Mouse (Mus musculus) CH12.LX (cell line): ENCODE measurements at regions not wholly inside any gene's neighbourhood (a gene's known extent, or its start where the extent isn't known, plus 50 kb on each side); places are given as distances from the start of the nearest gene placed in this dataset.

Experiments
- DNase-seq: peaks from one replicate; pipeline ENCODE4 v3.0.0-alpha.2; 2013; ENCODE audit errors: extremely low read depth
- H3K27ac ChIP-seq: 2 replicates; pipeline ENCODE4 v1.5.1; 2012; ENCODE audit warnings: low read depth, mild to moderate bottlenecking, control low read depth, moderate library complexity; ENCODE audit not compliant: insufficient read depth
- H3K27me3 ChIP-seq: replicated peaks from 2 replicates; pipeline ENCODE3; 2012; ENCODE audit warnings: inconsistent platforms
- H3K36me3 ChIP-seq, 2 experiments: replicated peaks in 1 of 2; 2 replicates each; pipeline versions ENCODE3 to v1.6.1; 2012; ENCODE audit warnings: inconsistent platforms in 1 of 2, low read length in 1 of 2, mild to moderate bottlenecking in 1 of 2, mixed read lengths in 1 of 2, moderate library complexity in 1 of 2; ENCODE audit not compliant: control insufficient read depth in 1 of 2, insufficient read depth in 1 of 2
- H3K4me1 ChIP-seq, 2 experiments: 2 replicates each; pipeline ENCODE4 v1.6.1; 2012; ENCODE audit warnings: inconsistent platforms in 1 of 2, moderate library complexity in 1 of 2; ENCODE audit not compliant: insufficient read depth in 2 of 2, control insufficient read depth in 1 of 2
- H3K4me2 ChIP-seq: 2 replicates; pipeline ENCODE4 v1.6.1; 2012; ENCODE audit warnings: low read depth, mild to moderate bottlenecking, control low read depth; ENCODE audit not compliant: poor library complexity, insufficient read depth, severe bottlenecking
- H3K4me3 ChIP-seq, 3 experiments: fragments of 150-350 bp in 1 of 3; sonication (generic) in 1 of 3; replicated peaks in 1 of 3; 2 replicates each; pipeline versions ENCODE3 to v1.5.1; 2011 to 2012; ENCODE audit warnings: low read depth in 2 of 3, low read length in 2 of 3, mild to moderate bottlenecking in 2 of 3, moderate library complexity in 2 of 3, control low read depth in 1 of 3, improper control_type of control experiment in 1 of 3, inconsistent platforms in 1 of 3, mixed read lengths in 1 of 3; ENCODE audit not compliant: poor library complexity in 1 of 3
- H3K79me2 ChIP-seq: replicated peaks from 2 replicates; pipeline ENCODE4 v1.6.1; 2012; ENCODE audit warnings: mild to moderate bottlenecking, moderate library complexity; ENCODE audit not compliant: control insufficient read depth, poor library complexity, insufficient read depth, severe bottlenecking; ENCODE audit errors: extremely low read depth
- H3K9ac ChIP-seq: 2 replicates; pipeline ENCODE4 v1.6.1; 2012; ENCODE audit warnings: low read depth, mild to moderate bottlenecking, control low read depth, moderate library complexity; ENCODE audit not compliant: insufficient read depth
- H3K9me3 ChIP-seq: replicated peaks from 2 replicates; pipeline ENCODE3; 2012; ENCODE audit warnings: low read length, inconsistent platforms, mixed read lengths
- BHLHE40 ChIP-seq: IDR thresholded peaks from 2 replicates; pipeline ENCODE4 v1.6.1; 2011; ENCODE audit warnings: mild to moderate bottlenecking, low read depth, low read length, improper control_type of control experiment
- CTCF ChIP-seq, 2 experiments: IDR thresholded peaks in 1 of 2; conservative IDR thresholded peaks in 1 of 2; 2 replicates each; pipeline ENCODE4 v1.5.1; 2011 to 2012; ENCODE audit warnings: low read depth in 2 of 2, low read length in 2 of 2, improper control_type of control experiment in 1 of 2, inconsistent platforms in 1 of 2, mild to moderate bottlenecking in 1 of 2, moderate library complexity in 1 of 2
- EP300 ChIP-seq: IDR thresholded peaks from 2 replicates; pipeline ENCODE4 v1.6.1; 2011; ENCODE audit warnings: low read length, improper control_type of control experiment
- ETS1 ChIP-seq: conservative IDR thresholded peaks from 2 replicates; pipeline ENCODE4 v1.6.1; 2012; ENCODE audit warnings: low read depth, mild to moderate bottlenecking, inconsistent platforms, low read length, improper control_type of control experiment, moderate library complexity
- IRF4 ChIP-seq: IDR thresholded peaks from 2 replicates; pipeline ENCODE4 v1.6.1; 2014; ENCODE audit warnings: low read depth, mild to moderate bottlenecking, inconsistent platforms, low read length, improper control_type of control experiment
- JUN ChIP-seq: IDR thresholded peaks from 2 replicates; pipeline ENCODE4 v1.6.1; 2011; ENCODE audit warnings: low read depth, mild to moderate bottlenecking, low read length, improper control_type of control experiment, moderate library complexity; ENCODE audit not compliant: insufficient read depth
- JUND ChIP-seq: conservative IDR thresholded peaks from 2 replicates; pipeline ENCODE4 v1.6.1; 2011; ENCODE audit warnings: low read depth, low read length, improper control_type of control experiment
- MAZ ChIP-seq: IDR thresholded peaks from 2 replicates; pipeline ENCODE4 v1.6.1; 2012; ENCODE audit warnings: low read depth, mild to moderate bottlenecking, inconsistent platforms, low read length, improper control_type of control experiment, moderate library complexity
- MYC ChIP-seq: IDR thresholded peaks from 2 replicates; pipeline ENCODE4 v1.6.1; 2011; ENCODE audit warnings: low read depth, mild to moderate bottlenecking, improper control_type of control experiment, low read length
- NELFE ChIP-seq: IDR thresholded peaks from 2 replicates; pipeline ENCODE4 v1.6.1; 2011; ENCODE audit warnings: low read depth, low read length, improper control_type of control experiment
- NRF1 ChIP-seq: IDR thresholded peaks from 2 replicates; pipeline ENCODE4 v1.6.1; 2014; ENCODE audit warnings: low read depth, mild to moderate bottlenecking, inconsistent platforms, low read length, improper control_type of control experiment, moderate library complexity
- PAX5 ChIP-seq: IDR thresholded peaks from 2 replicates; pipeline ENCODE4 v1.6.1; 2012; ENCODE audit warnings: low read length, inconsistent platforms, mixed read lengths
- POLR2A ChIP-seq: IDR thresholded peaks from 2 replicates; pipeline ENCODE4 v1.6.1; 2011; ENCODE audit warnings: low read depth, mild to moderate bottlenecking, improper control_type of control experiment, low read length
- POLR2AphosphoS2 ChIP-seq: IDR thresholded peaks from 2 replicates; pipeline ENCODE4 v1.6.1; 2011; ENCODE audit warnings: low read depth, low read length, improper control_type of control experiment
- RCOR1 ChIP-seq: conservative IDR thresholded peaks from 2 replicates; pipeline ENCODE4 v1.6.1; 2012; ENCODE audit warnings: low read depth, mild to moderate bottlenecking, inconsistent platforms, low read length, improper control_type of control experiment
- TBP ChIP-seq: conservative IDR thresholded peaks from 2 replicates; pipeline ENCODE4 v1.6.1; 2011; ENCODE audit warnings: low read depth, low read length, improper control_type of control experiment
- USF2 ChIP-seq: conservative IDR thresholded peaks from 2 replicates; pipeline ENCODE4 v1.6.1; 2011; ENCODE audit warnings: low read depth, low read length, improper control_type of control experiment
- ZC3H11A ChIP-seq: IDR thresholded peaks from 2 replicates; pipeline ENCODE4 v1.6.1; 2012; ENCODE audit warnings: low read depth, mild to moderate bottlenecking, inconsistent platforms, low read length, improper control_type of control experiment
- ZKSCAN1 ChIP-seq: IDR thresholded peaks from 2 replicates; pipeline ENCODE4 v1.6.1; 2012; ENCODE audit warnings: low read depth, inconsistent platforms, low read length, improper control_type of control experiment, borderline replicate concordance
- ZMIZ1 ChIP-seq: IDR thresholded peaks from 2 replicates; pipeline ENCODE4 v1.6.1; 2012; ENCODE audit warnings: low read depth, mild to moderate bottlenecking, inconsistent platforms, low read length, improper control_type of control experiment
- ZNF384 ChIP-seq: IDR thresholded peaks from 2 replicates; pipeline ENCODE4 v1.6.1; 2012; ENCODE audit warnings: low read depth, low read length, improper control_type of control experiment, inconsistent platforms
- dilution Hi-C: fragments of 300-500 bp; cut with MboI; formaldehyde crosslinking; loops from 2 replicates; pipeline ENCODE4 v1.14.3; 2020; ENCODE audit warnings: low sequenced_read_pairs; ENCODE audit not compliant: extremely low pct_unique_long_range_greater_than_20kb, extremely low pct_ligation_motif_present
- in situ Hi-C: fragments of 300-500 bp; cut with MboI; formaldehyde crosslinking; loops from 3 replicates; pipeline ENCODE4 v1.14.3; 2019; ENCODE audit warnings: low sequenced_read_pairs, low pct_ligation_motif_present, low pct_unique_long_range_greater_than_20kb, mixed read lengths

- no peaks in the 10 kb centered on the region for H3K36me3 ChIP-seq
- in situ Hi-C loops (no loop called here), dilution Hi-C loops (no loop called here)
- DNase-seq = no peak
- H3K27me3 ChIP-seq = no peaks in the 10 kb centered on the region
- H3K9me3 ChIP-seq = no peaks in the 10 kb centered on the region
- H3K4me3 ChIP-seq = no peak overlapping the region
- no peak overlapping the region for H3K27ac ChIP-seq
- TF ChIP-seq NRF1 (no peak), POLR2A (no peak), CTCF (conservative IDR thresholded peaks at IDR 0.05 in 1 of 2, IDR thresholded peaks at IDR 0.05 in 1 of 2; ENCODE audit: low read depth in 2 of 2, low read length in 2 of 2) (no peak), RCOR1 (no peak), POLR2AphosphoS2 (no peak), MAZ (no peak), JUN (no peak), IRF4 (no peak), EP300 (no peak), ZKSCAN1 (no peak), NELFE (no peak), JUND (no peak), ETS1 (no peak), TBP (no peak), ZMIZ1 (no peak), PAX5 (no peak)
- no peak overlapping the region for H3K4me2 ChIP-seq
- no peaks in the 10 kb centered on the region for H3K4me1 ChIP-seq
- H3K9ac ChIP-seq = no peak overlapping the region
- H3K79me2 ChIP-seq = no peaks in the 10 kb centered on the region
Measured at GRCm38 (mm10) chr13:82360711-82361110, 577.8 kb downstream of the Cetn3 start.

GRCm38 (mm10) chr13:82361379-82361778, 578.5 kb downstream of the Cetn3 start:
- Histone ChIP-seq H3K27me3 (no peaks in the 10 kb centered on the region), H3K27ac (no peak overlapping the region), H3K9me3 (no peaks in the 10 kb centered on the region), H3K79me2 (no peaks in the 10 kb centered on the region), H3K4me1 (no peaks in the 10 kb centered on the region), H3K9ac (no peak overlapping the region), H3K36me3 (no peaks in the 10 kb centered on the region), H3K4me2 (no peak overlapping the region), H3K4me3 (no peak overlapping the region)
- no peak for DNase-seq
- TF ChIP-seq BHLHE40 = no peak
- TF ChIP-seq ZNF384 = no peak
- no peak for TF ChIP-seq NRF1
- no peak for TF ChIP-seq NELFE
- TF ChIP-seq POLR2AphosphoS2 = no peak
- TF ChIP-seq PAX5 = no peak
- no peak for TF ChIP-seq POLR2A
- TF ChIP-seq JUND = no peak
- TF ChIP-seq MYC = no peak
- no peak for TF ChIP-seq USF2
- TF ChIP-seq ZC3H11A = no peak
- TF ChIP-seq ZKSCAN1 = no peak
- in situ Hi-C loops = no loop called here
- dilution Hi-C loops = no loop called here
